Mouse (Mus musculus) lung, postnatal 4 days (tissue): ENCODE data around the gene Dbr1.
"Not testable (repeated sequence)": the region's sequence is repeated elsewhere in the genome, so short reads cannot be mapped to it uniquely, and the experiment has no call there.

Experiments
- DNase-seq, 2 experiments: peaks; one replicate each; pipeline ENCODE4 v3.0.0; 2021

The Dbr1 gene

GRCm38 (mm10) chr9:99575677-99576480, at the start of gene Dbr1:
TSS of gene Dbr1 (plus strand) at chr9:99575799.
- peak; percentile 92 to 94 for DNase-seq

DNA sequence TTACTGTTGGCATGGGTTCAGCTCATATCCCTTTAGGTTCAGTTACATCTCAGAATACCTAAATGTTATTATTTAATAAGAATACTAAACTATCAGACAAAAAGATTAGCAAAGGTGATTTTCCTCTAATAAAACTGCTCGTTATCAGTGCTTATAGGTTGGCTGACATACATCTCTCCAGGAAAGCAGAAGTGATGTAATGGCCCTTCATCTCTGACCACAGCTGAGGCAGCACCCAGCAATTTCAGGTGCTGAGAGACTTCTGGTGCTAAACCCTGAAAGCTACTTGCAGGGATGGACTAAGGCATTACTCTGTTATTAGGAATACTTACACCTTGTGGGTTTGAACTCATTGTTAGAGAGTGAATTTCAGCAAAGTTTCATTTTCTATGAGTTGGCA, 43.7 kb upstream of the Dbr1 start:
- DNase-seq: no peak

DNA sequence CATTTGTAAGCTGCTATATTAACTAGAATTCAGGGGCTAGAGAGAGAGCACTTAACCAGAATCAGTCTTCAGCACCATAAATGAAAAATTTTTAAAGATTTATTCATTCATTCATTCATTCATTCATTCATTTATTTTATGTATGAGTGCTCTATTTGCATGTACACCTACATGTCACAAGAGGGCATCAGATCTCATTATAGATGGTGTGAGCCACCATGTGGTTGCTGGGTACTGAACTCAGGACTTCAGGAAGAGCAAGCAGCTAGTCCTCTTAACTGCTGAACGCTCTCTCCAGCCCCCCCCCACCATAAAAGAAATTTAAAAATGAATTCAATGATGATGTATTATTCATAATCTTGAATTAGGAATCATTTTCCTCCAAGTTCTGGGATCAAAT, 29.3 kb upstream of the Dbr1 start:
- DNase-seq: no peak

GRCm38 (mm10) chr9:99552068-99552467, 23.5 kb upstream of the Dbr1 start:
- no peak for DNase-seq

DNA sequence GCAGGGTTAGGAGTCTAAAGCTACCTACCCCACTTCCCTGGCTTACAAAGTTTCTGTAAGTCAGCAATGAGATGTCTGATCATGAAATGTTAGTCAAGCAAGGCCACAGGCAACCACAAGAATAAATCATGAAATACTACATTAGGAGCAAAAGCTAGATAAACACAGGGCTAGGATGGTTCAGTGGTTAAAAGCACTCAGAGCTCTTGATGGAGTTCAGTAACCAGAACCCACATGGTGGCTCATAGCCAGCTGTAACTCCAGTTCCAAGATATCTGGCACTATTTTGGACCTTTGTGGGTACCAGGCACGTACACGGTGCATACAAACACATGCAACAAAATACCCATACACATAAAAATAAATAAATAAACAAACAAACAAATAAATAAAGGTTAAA, 22.6 kb upstream of the Dbr1 start:
- DNase-seq: no peak

DNA sequence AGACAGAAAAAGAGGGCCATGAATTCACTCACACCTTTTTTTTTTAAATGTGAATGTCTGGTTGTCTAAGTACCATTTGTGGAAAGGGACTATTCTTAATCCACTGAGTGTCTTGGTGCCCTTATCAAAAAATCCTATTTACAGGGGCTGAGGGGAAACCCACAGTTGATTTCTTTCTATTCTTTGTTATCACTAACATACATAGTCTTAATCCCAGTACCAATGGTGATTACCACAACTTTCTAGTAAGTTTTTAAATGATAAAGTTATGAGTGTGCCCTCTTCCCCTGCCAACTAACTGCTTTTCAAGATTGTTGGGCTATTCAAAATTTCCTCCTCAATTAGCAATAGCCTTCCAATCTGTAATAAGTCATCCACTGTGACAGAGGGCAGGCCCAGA, 21.5 kb upstream of the Dbr1 start:
- DNase-seq: no peak

GRCm38 (mm10) chr9:99555253-99555652, 20.3 kb upstream of the Dbr1 start:
- DNase-seq: no peak

GRCm38 (mm10) chr9:99557580-99558300, 17.9 kb upstream of the Dbr1 start:
- DNase-seq: no peak

DNA sequence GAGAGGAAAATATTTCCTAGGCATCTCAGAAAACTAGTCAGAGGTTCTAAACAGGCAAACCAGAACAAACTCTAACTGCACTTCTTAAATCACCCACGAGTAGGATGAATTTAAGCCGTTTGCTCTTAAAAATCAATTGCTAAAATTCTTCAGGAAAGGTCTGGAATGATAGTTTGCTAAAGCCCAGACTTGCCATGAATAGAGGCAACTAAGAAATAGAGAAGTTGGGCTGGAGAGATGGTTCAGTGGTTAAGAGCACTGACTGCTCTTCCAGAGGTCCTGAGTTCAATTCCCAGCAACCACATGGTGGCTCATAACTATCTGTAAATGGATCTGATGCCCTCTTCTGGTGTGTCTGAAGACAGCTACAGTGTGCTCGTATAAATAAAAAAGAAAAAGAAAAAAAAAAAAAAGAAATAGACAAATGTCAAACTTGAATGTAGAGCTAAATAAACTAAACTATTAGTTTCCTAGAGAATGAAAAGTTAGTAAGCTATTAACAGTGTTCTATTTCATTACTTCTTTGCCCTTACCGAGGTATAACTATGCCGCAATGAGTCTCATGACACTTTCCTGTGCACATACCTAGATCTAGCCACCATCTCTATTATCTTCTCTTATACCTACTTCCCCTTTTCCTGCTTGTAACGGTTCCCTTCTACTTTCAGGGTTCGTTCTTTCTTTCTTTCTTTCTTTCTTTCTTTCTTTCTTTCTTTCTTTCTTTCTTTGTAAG, 16.6 kb upstream of the Dbr1 start:
- DNase-seq: no peak

GRCm38 (mm10) chr9:99559557-99559904, 16.1 kb upstream of the Dbr1 start:
- no peak for DNase-seq

DNA sequence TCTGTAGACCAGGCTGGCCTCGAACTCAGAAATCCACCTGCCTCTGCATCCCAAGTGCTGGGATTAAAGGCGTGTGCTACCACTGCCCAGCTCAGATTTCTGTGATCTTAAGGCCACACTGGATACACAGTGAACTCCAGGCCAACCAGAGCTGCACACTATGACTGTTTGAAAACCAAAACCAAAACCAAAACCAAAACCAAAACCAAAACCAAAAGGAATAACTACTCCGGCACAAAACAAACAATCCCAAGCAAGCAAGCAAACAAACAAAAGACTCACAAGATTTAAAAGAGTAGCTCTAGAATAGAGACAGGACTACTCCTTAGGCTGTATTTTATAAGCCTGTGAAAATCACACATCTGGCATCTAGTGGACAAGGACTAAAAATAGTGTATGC, 15.2 kb upstream of the Dbr1 start:
- no peak for DNase-seq

GRCm38 (mm10) chr9:99563714-99564113, 11.9 kb upstream of the Dbr1 start:
- peak; percentile 81 for DNase-seq

DNA sequence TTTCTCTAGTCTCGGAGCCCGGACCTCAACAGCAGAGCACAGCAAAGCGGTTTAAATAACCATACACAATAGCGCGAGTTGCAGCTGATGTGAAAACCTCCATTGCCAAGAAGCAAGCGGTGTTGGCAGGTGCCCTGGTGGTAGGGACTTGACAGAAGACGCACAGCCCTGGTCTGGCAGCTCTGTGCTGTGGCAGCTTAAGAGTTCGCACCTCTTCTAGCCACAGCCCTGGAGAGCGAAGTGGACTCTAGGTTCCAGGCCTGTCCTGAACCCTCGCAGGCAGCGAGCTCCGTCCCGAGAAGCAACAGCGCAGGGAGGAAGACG, 7.6 kb upstream of the Dbr1 start:
- DNase-seq: no peak

DNA sequence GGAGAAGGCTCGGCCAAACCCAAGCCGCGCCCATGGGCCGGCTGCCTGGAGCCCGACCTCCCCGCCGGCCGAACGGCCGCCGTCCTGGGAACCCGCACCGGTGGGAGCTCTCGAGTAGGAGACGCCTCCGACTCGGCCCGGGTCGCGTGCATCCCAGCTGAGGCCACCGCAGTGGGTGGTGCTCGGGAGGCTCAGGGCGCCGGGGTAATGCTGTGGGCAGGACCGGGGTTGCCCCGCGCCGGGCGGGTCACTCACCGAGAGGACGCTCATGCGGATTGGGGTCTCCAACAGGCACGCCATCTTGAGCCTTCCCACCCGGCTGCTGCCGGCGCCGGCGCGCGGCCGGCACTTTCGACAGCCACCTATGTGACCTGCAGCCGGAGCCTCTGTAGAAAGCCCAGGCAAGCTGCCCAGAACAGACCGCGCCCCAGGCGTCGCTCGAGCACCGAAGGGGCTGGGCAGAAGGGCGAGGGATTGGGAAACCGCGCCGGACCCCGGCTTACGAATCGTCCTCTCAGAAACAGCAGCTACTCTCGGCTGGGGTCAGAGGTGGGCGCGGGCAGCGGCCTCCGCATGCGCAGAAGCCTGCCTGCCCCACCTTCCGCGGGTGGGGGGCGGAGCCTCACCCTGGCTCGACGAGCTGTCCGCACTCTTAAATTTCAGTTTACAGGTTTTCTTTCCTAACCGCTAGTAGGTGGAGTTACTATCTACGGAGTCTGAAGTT, 7.1 kb upstream of the Dbr1 start, which contains the start of gene Armc8:
Gene Armc8, minus strand, starts transcription at position 553 of the 724 bp plus-strand sequence.
- DNase-seq: peak; percentile 94 to 95

GRCm38 (mm10) chr9:99569071-99569397, 6.6 kb upstream of the Dbr1 start:
- DNase-seq: no peak

DNA sequence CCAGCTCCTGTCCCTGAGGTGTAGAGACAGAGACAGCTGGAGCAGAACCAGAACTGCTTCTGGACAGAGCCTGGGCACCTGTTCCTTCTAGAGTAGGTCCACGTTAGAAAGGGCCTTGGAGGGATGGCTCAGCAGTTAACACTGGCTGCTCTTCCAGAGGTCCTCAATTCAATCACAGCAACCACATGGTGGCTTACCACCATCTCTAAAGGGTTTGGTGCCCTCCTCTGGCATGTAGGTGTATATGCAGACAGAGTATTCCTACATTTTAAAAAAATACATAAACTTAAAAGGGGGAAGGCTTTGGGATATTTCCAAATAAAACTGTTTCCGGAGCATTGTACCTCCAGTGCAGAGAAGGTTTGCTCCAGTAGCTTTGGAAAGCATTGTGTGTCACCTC, 5.1 kb downstream of the Dbr1 start:
- peak in 1 of 2 experiments; percentile 54 for DNase-seq

DNA sequence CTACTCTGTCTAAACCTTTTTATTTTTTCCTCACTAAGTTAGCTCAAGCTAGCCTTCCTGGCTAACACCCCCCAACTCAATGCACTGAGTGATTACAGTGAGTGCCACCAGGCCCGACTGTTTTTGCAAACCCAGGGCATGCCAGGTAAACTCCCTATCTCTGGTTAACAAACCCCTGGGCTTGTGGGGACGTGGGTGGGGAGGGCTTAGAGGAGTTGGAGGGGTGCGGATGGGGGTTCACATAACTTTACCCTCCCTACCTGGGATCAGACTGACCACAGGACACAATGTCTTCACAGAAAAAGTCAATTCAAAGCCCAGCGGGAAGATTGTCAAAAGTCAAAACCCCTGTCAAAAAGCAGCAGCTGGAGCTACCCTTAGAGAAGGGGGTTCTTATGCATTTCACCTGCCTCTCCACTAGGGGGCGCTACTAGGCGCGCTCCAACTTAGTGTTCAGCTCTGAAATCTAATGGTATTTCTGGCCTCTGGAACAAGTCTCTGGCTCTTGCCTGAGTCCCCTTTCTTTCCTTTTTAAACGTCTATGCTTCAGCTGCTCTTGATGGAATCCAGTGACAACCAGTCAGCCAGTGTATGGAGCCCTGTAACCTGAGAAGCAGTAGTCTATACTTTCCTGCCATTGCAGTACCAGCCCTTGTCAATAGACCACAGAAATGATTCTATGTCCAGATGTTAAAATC, 12.1 kb downstream of the Dbr1 start:
- peak; percentile 60 to 76 for DNase-seq

- DNase-seq: no peak
Observed at GRCm38 (mm10) chr9:99591144-99591543, 15.5 kb downstream of the Dbr1 start.

- DNase-seq: not testable (repeated sequence)
Observed at GRCm38 (mm10) chr9:99599127-99599526, 23.5 kb downstream of the Dbr1 start.

- DNase-seq: no peak
Observed at GRCm38 (mm10) chr9:99603566-99603965, 28.0 kb downstream of the Dbr1 start.

GRCm38 (mm10) chr9:99612202-99612601, 36.6 kb downstream of the Dbr1 start, which contains the start of gene A4gnt:
TSS of gene A4gnt (plus strand) at chr9:99612502.
- DNase-seq: no peak

DNA sequence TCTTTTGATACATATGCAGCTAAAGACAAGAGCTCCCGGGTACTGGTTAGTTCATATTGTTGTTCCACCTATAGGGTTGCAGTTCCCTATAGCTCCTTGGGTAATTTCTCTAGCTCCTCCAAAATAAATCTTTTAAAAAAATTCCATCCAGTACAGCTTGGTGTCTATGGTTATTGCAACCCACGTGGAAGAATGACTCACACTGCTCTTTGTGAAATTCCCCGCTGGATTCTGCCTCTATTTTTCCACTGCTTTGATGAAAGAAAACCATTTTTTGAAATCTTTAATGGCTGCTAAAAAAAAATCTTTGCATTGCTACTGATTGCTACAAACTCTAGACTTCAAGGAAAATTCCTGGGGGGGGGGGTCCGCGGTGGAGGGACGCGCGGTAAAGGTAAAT, 44.1 kb downstream of the Dbr1 start:
- no peak for DNase-seq

DNA sequence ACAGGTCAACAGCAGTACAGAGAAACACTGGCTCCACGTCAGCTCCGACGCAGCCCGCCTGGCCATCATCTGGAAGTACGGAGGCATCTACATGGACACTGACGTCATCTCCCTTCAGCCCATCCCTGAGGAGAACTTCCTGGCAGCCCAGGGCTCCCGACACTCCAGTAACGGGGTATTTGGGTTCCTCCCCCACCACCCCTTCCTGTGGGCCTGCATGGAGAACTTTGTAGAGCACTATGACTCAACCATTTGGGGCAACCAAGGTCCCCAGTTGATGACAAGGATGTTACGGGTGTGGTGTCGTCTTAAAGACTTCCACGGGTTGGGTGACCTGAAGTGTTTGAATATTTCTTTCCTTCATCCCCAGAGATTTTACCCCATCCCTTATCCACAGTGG, 44.6 kb downstream of the Dbr1 start:
- DNase-seq: no peak
